Mouse (Mus musculus): ENCODE measurements around the gene Armh1. TPM values are rescaled to one million over a fixed set of nuclear protein-coding genes. Genes with fewer than 3 reads are reported as not detected.
A peak's percentile ranks its signal among the peaks of the same experiment; 100 is the strongest.

Gene Armh1
- total RNA-seq (2021): under 1 TPM in 1 of 2 experiments, not detected in 1; 0.55 TPM

GRCm38 (mm10) chr4:117251801-117252316, at the start of gene Armh1, which contains the start of gene Tmem53:
Armh1 (minus strand) TSS chr4:117252125.
Tmem53 (plus strand) TSS chr4:117251951.
- DNase-seq (ENCODE audit: low spot score in 2 of 2): peak; percentile 78 to 79
- intact Hi-C loops (cut with DNase I): no loop called here

- DNase-seq (ENCODE audit: low spot score in 2 of 2): no peak
- intact Hi-C loops (cut with DNase I): no loop called here
Observed at GRCm38 (mm10) chr4:117299921-117300320, 48.0 kb upstream of the Armh1 start.

DNA sequence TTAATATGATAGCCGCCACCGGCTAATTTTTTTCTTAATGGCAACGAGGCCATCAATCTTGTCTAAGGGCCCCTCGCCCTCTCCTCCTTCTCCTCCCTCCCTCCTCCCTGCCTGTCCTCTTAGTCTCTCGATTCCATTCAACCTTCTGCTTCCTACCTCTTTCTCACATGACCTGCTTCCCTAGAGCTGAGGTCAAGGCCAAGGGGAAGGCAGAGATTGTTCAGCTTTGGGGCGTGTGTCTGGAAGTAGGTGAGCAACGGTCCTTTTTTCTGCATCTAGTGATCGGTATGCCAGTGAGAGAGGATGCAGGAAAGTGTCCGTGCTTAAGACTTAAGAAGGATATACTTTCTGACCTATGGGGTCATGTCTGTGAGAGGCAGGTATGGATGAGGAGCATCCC, 45.9 kb upstream of the Armh1 start:
- no peak for DNase-seq (ENCODE audit: low spot score in 2 of 2)
- intact Hi-C loops (cut with DNase I): no loop called here

DNA sequence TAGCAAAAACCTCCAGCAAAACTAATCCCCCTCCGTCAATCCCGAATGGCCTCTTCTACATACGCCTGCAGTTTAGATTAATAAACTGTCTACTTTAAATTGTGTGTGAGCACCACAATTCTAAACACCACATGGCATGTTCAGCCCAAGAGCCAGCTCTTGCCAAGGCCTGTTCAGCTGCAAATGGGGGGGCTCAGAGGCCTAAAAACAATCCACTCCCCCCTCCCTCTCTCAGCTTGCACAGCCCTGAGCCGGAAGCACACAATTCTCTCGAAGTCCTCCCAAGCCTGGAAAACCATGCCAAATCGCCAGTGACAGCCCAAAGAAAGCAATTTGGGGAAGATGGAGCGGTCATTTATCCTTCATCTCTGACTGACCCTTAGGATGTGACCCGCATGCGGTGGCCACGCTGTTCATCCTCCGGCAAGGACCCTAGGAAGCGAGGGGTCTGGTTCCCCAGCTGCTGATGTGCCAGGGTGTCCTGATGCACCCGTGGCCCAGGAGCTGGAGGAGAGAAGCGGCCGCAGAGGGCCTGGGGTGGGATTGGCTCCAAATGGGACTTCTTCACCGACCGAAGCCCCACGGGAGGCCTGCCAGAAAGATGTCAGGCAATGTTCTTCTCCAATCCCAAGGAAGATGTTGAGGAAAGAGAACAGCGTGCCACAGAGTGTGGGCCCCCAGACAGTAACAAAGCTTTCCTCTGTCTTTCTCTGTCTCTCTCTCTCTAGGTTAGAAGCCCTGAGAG, 45.1 kb upstream of the Armh1 start:
- intact Hi-C loops (cut with DNase I): no loop called here
- no peak for DNase-seq (ENCODE audit: low spot score in 2 of 2)

- no peak for DNase-seq (ENCODE audit: low spot score in 2 of 2)
- intact Hi-C loops (cut with DNase I): no loop called here
Observed at GRCm38 (mm10) chr4:117291696-117292095, 39.8 kb upstream of the Armh1 start.

- DNase-seq (ENCODE audit: low spot score in 2 of 2): peak; percentile 67 to 85
- intact Hi-C loops (cut with DNase I): no loop called here
Observed at GRCm38 (mm10) chr4:117288927-117289801, 37.2 kb upstream of the Armh1 start.

DNA sequence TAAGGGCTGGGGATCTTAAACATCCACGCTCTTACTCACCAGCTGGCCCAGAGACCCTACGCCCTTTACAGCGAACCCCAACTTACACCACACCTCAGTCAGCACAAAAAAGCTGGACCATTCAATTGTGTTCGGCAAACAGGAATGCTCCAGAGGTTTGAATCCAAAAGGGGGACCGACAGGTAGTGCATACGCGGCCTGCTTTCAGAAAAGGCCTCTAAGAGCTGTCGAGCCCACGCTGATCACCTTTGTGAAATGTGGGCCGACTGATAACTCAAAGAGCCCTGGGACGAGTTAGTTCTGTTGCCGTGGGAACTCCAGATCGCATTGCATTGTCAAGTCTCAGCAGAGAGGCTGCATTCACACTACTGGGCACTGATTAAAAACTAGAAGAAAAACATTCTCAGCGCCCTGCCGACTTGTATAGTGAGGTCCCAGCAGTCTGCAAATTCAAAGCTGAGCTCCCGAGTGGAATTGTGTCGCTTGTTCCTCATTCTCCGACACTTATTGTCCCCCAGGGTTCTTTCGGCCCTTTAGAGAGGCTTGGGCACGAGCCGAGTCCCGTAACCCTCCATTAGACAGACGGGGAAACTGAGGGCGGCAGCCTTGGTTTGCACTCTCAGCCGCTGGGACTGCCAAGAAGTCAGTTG, 36.5 kb upstream of the Armh1 start:
- no peak for DNase-seq (ENCODE audit: low spot score in 2 of 2)
- intact Hi-C loops (cut with DNase I): no loop called here

DNA sequence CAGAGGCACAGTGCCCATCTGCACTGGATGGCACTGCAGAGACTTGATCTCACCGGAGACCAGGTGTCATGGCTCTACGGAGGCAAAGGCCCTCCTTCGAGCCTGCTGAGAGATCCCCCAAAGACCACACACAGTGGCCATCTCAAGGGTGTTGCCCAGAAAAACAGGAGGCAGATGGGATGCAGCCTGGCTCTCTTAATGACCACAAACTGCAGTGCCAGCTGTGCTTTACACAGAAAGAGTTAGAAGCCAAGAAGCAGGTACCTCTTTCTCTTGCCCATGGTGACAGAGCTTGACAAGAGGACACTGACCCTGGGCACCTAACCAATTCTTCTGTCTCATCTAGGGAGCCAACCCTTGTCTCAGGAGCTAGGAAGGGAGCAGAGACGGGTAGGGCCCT, 32.4 kb upstream of the Armh1 start:
- intact Hi-C loops (cut with DNase I): no loop called here
- no peak for DNase-seq (ENCODE audit: low spot score in 2 of 2)

DNA sequence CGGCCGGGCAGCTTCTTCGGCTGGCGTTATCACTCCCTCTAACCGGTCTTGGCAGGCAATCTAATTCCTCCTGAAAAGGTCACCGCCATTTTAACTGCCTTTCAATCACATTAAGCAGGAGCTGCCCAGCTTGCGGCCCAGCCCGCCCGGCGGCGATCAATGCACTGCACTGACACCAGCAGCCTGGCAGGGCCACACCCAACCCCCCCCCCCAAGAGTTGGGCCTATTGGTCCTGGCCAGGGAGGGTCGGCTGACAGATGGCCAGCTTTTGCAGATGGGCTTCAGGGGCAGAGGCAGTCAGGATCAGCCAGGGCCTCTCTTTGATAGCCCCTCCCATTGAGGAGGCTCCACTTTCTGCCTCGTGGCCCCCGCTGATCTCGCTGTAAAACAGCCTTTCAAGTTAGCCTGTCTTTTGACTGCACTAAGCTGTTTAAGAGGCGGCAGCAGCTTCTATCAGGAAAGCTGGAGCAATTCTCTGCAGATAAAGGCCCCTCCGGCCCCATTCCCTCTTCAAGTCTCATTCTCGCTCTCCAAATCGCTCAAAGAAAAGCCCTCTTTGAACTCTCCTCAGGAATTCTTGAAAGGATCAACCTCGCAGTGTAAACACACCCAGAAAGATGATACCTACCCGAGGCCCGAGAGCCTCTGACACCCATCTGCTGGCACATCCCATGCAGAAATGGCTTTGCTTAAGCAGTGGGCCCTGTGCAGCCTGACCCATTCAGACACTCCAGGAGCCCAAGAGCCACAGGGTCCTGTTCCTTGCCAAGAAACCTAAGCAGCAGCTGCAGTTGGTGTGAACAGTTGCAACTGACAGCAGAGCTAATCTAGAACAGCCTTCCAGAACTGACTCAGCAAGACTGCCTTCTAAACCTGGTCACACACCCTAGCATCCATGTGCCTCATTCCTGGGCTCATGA, 31.6 kb upstream of the Armh1 start:
- no peak for DNase-seq (ENCODE audit: low spot score in 2 of 2)
- intact Hi-C loops (cut with DNase I): no loop called here

- intact Hi-C loops (cut with DNase I): no loop called here
- no peak for DNase-seq (ENCODE audit: low spot score in 2 of 2)
Observed at GRCm38 (mm10) chr4:117281090-117281845, 29.3 kb upstream of the Armh1 start.

- intact Hi-C loops (cut with DNase I): no loop called here
- DNase-seq (ENCODE audit: low spot score in 2 of 2): no peak
Observed at GRCm38 (mm10) chr4:117280397-117280930, 28.5 kb upstream of the Armh1 start.

GRCm38 (mm10) chr4:117279253-117279642, 27.3 kb upstream of the Armh1 start:
- intact Hi-C loops (cut with DNase I): loop anchor here (10.0 kb wide), 1 partner anchor 396 kb away; no protein-coding TSS in a partner anchor
- DNase-seq (ENCODE audit: low spot score in 2 of 2): no peak

GRCm38 (mm10) chr4:117278381-117279252, 26.7 kb upstream of the Armh1 start:
- intact Hi-C loops (cut with DNase I): loop anchor here (10.0 kb wide), 1 partner anchor 396 kb away; no protein-coding TSS in a partner anchor
- peak in 1 of 2 experiments; percentile 14 for DNase-seq (ENCODE audit: low spot score in 2 of 2)

GRCm38 (mm10) chr4:117277687-117278086, 25.8 kb upstream of the Armh1 start:
- no peak for DNase-seq (ENCODE audit: low spot score in 2 of 2)
- intact Hi-C loops (cut with DNase I): loop anchor here (10.0 kb wide), 1 partner anchor 397 kb away; no protein-coding TSS in a partner anchor

- intact Hi-C loops (cut with DNase I): loop anchor here (10.0 kb wide), 1 partner anchor 398 kb away; no protein-coding TSS in a partner anchor
- peak in 1 of 2 experiments; percentile 18 for DNase-seq (ENCODE audit: low spot score in 2 of 2)
Observed at GRCm38 (mm10) chr4:117277021-117277420, 25.1 kb upstream of the Armh1 start.

DNA sequence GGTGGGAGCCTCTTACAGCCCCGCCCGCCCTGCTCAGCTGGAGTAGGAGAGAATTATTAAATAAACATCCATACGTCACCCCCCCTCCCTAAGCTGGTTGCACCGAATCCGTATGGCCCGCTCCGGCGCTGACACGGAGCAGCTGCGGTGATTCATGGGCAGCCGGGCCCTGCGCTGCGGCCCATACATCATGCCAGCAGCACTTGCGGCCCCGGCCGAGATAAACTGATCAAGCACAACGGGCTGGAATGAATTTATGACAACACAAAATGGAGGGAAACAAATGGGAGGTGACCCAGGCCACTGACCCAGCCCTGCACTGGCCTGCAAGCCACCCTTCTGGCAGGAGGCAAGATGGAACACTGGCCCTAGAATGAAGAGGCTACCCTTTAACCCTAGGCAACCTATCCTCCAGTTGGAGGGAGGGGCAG, 24.4 kb upstream of the Armh1 start:
- DNase-seq (ENCODE audit: low spot score in 2 of 2): no peak
- intact Hi-C loops (cut with DNase I): loop anchor here (10.0 kb wide), 1 partner anchor 399 kb away; no protein-coding TSS in a partner anchor

DNA sequence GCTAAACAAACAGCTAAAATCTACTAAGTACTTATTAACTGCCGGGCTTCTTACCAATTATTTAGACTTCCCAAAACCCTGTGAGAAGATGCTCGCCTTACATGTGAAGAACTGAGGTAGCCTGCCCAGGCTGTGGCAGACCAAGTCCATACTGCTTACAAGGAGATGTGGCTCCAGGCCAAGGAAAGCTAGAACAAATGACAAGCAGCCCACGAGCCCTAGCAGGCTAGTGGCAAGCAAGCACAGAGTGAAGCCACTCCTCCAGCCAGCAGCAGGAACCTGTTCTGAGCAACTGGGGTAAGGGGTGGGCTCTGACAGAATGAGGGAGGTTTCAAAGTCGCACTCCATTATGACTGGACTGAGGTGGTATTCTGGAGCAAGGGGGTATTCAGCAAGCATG, 22.8 kb upstream of the Armh1 start:
- intact Hi-C loops (cut with DNase I): loop anchor here (5.0 to 10.0 kb wide), 3 partner anchors 73 to 400 kb away; no protein-coding TSS in a partner anchor
- no peak for DNase-seq (ENCODE audit: low spot score in 2 of 2)

Data from left cerebral cortex, postnatal 25 days (tissue).